Mouse (Mus musculus) B cell, adult 2 months (primary cell): Measurements from ENCODE around the gene Slc35b1.
"Not testable (repeated sequence)": the region's sequence is repeated elsewhere in the genome, so short reads cannot be mapped to it uniquely, and the experiment has no call there.

ENCODE experiments used
- DNase-seq, 2 experiments: peaks; one replicate each; pipeline ENCODE4 v3.0.0; 2022

Slc35b1 gene

DNA sequence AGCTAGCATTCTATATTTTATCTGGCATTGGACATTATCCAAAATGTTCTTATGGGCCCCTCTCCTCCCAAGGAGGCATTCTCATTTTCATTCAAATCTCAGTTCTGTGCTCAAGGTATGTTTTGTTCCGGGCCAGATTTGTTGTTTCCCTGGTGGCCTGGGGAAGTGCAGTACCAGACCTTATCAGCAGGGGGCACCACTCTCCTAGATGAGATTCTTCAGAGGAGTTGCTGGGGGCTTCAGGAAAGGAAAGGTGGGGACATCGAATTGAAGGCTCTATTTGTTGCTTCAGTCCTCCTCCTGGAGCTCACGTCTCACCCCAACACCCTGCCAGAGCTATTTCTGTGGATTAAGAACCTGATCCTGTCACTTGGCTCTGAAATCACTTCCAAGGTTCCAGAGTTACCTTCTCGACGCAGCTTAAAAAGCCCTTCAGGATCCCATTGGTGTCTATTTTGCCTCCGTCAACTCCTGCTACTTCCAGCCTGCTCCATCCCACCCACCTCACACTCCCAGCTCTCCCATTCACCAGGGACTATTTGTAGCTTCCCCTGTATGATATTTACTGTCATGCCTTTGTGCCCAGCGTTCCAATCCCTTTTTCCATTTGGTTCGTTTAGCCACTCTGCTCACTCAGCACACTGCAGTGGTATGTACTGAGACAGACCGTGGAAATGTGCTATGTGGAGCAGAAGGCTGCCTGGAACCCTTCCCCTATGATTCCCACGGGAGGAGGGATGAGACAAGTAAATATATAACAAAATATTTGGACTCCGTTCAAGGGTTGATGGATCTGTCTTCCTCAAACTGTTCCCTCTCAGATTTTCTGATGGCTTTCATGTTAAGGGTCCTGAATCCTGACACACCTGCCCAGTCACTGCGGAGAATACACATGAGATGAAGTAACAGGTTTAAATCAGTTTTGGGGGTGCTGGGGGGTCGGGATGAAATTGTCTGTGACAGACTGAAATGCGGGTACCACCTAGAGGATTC, 13.6 kb downstream of the Slc35b1 start:
- peak; percentile 88 to 90 for DNase-seq

GRCm38 (mm10) chr11:95399520-95400020, 15.1 kb downstream of the Slc35b1 start:
- DNase-seq: no peak

- DNase-seq: no peak
These were observed 17.1 kb downstream of the Slc35b1 start for GRCm38 (mm10) chr11:95401568-95401967.

GRCm38 (mm10) chr11:95402196-95402595, 17.7 kb downstream of the Slc35b1 start:
- no peak for DNase-seq

- DNase-seq: no peak
These were observed 18.2 kb downstream of the Slc35b1 start for GRCm38 (mm10) chr11:95402658-95403101.

DNA sequence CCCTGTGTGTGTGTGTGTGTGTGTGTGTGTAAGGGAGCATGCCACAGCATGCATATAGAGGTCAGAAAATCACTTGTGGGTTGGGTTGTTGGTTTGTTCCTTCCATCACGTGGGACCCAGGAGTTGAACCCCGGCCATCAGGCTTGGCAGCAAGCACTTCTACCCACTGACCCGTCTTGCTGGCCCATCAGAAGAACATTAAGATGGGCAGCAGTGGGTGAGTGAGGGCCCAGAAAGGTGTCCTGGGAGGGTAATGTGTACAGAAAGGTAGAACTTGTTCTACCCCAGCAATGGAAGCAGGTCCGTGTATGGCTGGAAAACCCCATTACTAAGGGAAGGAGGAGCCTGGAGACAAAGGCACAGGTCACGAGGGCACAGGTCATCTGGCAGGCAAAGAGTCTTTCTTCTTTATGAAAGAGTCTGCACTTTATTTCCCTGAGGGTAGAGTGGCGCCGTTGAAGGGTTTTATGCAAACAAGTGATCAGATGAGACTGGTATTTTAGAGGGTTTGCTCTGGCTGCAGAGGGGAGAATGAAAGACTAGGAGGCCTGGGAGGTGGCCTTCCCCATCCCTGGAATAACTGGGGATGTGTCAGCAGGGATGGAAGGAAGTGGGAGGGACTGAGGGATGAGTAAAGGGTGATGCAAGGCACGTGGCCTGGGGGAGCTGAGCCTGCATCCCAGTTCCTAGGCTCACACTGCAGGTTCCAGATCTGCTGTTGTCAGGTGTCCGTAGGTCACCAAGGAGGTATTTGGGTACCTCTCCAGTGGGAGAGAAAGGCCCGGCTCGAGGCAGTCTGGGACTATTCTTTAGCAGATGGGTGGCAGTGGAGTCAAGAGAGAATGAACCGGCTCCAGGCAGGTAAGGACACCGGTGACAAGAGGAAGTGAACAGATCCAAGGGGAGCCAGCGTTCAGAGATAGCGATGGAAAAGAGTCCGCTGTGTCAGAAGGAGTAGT, 19.2 kb downstream of the Slc35b1 start:
- no peak for DNase-seq

- no peak for DNase-seq
These were observed 21.3 kb downstream of the Slc35b1 start for GRCm38 (mm10) chr11:95405771-95406170.

GRCm38 (mm10) chr11:95406398-95406797, 21.9 kb downstream of the Slc35b1 start:
- DNase-seq: not testable (repeated sequence)

- no peak for DNase-seq
These were observed 25.1 kb downstream of the Slc35b1 start for GRCm38 (mm10) chr11:95409450-95410112.

GRCm38 (mm10) chr11:95411453-95412013, 27.0 kb downstream of the Slc35b1 start:
- no peak for DNase-seq

DNA sequence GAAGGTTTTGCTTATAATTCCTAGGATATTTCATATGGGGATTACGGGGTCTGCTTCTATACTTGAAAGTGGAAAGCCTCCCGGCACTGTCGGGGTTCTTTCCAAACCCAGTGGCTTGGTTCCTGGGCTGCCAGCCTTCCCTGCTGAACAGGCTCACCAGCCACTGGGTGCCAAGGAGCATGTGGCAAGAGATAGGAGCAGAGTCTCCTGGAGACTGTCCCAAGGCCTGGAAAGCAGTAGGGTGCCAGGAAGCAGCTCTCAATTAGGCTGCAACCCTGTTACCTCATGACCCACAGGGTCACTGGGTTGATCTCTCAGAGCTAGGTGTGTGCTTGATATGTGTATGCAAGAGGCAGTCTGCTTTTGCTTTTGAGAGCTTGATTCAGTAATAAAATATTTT, 28.1 kb downstream of the Slc35b1 start:
- DNase-seq: no peak

- peak; percentile 93 to 94 for DNase-seq
These were observed 29.4 kb downstream of the Slc35b1 start, which contains the start of gene Spop for GRCm38 (mm10) chr11:95413641-95414535. Spop (plus strand) TSS chr11:95414080.

GRCm38 (mm10) chr11:95414536-95415161, 30.2 kb downstream of the Slc35b1 start:
- DNase-seq: peak; percentile 88 to 89

DNA sequence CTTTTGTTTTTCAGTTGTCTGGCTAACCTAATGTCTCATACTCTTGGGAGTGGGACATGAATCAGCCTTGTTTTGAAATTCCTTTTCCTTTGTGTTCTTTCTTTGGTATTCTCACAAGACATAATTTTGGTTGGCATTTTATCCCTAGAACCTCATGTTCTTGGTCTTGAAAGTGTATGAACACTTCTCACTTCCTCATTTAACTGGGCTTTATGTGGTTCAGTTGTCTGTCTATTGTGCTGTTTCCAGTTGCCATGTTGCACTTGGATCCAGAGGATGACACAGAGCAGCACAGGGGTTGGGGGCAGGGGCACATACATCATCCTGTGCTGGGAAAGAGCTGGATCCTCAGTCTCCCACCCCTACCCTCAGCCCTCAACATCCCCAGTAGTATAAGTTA, 31.4 kb downstream of the Slc35b1 start:
- peak; percentile 42 to 45 for DNase-seq

GRCm38 (mm10) chr11:95417341-95417740, 32.8 kb downstream of the Slc35b1 start:
- DNase-seq: no peak

DNA sequence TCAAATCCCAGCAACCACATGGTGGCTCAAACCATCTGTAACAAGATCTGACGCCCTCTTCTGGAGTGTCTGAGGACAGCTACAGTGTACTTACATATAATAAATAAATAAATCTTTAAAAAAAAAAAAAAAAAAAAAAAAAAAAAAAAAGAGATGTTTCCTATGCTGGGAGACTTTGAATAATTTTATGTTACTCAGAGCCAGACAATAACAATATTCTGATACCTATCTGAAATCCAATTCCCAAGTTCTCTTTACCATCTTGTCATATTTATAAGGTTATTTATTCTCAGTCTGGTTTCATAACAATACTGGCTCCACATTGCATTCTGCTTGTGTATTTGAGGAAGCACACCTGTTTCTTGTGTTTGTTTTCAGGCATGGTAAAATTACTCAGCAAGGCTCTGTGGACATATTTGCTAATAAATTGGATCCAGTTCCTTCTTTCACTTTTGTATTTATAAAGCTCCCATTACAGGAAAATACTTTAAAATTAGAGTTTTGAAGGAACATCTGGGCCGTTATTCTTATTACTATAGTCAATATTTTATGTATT, 36.5 kb downstream of the Slc35b1 start:
- DNase-seq: no peak

- DNase-seq: peak in 1 of 2 experiments; percentile 16
These were observed 39.0 kb downstream of the Slc35b1 start for GRCm38 (mm10) chr11:95423505-95423904.

DNA sequence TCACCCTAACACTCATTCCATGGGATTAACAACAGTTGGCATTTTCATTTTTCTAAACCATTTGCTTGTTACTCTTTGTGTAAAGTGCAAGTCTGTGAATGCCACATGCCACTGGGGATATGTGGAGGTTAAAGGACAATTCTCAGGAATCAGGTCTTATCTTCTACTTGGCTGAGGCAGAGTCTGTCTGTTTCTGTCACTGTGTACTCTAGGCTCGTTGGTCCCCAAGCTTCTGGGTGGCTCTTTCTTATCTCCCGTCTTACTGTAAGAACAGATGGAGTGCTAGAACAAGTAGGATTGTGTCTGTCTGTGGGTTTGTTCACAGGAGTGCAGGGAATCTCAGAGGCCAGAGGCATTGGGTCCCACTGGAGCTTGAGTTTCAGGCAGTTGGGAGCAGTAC, 46.9 kb downstream of the Slc35b1 start:
- DNase-seq: no peak

DNA sequence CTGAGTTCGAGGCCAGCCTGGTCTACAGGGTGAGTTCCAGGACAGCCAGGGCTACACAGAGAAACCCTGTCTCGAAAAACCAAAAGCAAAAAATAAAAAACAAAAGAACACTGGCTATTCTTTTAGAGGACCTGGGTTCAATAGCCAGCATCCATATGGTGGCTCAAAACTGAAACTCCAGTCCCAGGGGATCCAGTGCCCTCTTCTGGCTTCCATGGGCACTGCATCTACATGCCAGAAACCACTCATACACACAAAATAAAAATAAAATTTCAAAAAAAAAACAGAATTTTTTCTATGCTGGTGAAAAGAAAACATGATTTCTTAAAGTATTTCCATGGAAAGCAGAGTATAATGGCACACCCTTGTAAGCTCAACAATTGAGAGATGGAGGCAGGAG, 47.7 kb downstream of the Slc35b1 start:
- peak; percentile 73 to 75 for DNase-seq
